Mouse (Mus musculus) lung, embryonic 15.5 days (tissue): ENCODE measurements around the gene Ntsr2. TPM values are rescaled to one million over a fixed set of nuclear protein-coding genes. Genes with fewer than 3 reads are reported as not detected.
A peak's percentile ranks its signal among the peaks of the same experiment; 100 is the strongest.

Source experiments
- ATAC-seq: fragments of 200-750 bp; cut with Nextera tagmentation; 2 replicates; pipeline ENCODE4 v1.8.0; 2017; ENCODE audit warnings: moderate number of reproducible peaks, borderline replicate concordance; ENCODE audit not compliant: low FRiP score, low TSS enrichment; ENCODE audit errors: extremely low read depth
- H3K27ac ChIP-seq: fragments of 300-500 bp; sonication (generic); 2 replicates; pipeline ENCODE4 v1.5.1; 2015; ENCODE audit warnings: moderate library complexity, mild to moderate bottlenecking, inconsistent platforms
- H3K27me3 ChIP-seq: fragments of 300-500 bp; sonication (generic); 2 replicates; pipeline ENCODE4 v1.6.1; 2015; ENCODE audit warnings: inconsistent platforms
- H3K36me3 ChIP-seq: fragments of 300-500 bp; sonication (generic); 2 replicates; pipeline ENCODE4 v1.6.1; 2015; ENCODE audit warnings: inconsistent platforms
- H3K4me1 ChIP-seq: fragments of 300-500 bp; sonication (generic); 2 replicates; pipeline ENCODE4 v1.6.1; 2015; ENCODE audit warnings: inconsistent platforms
- H3K4me2 ChIP-seq: fragments of 300-500 bp; sonication (generic); 2 replicates; pipeline ENCODE4 v1.6.1; 2015; ENCODE audit warnings: inconsistent platforms, mild to moderate bottlenecking, moderate library complexity
- H3K4me3 ChIP-seq: fragments of 300-500 bp; sonication (generic); 2 replicates; pipeline ENCODE4 v1.5.1; 2015; ENCODE audit warnings: mild to moderate bottlenecking, inconsistent platforms
- H3K9ac ChIP-seq: fragments of 300-500 bp; sonication (generic); 2 replicates; pipeline ENCODE4 v1.6.1; 2015; ENCODE audit warnings: inconsistent platforms
- H3K9me3 ChIP-seq: fragments of 300-500 bp; sonication (generic); 2 replicates; pipeline ENCODE4 v1.6.1; 2016; ENCODE audit warnings: inconsistent platforms
- WGBS: fragments of 180-500 bp; shearing (Covaris S2); methylation state at CpG from one replicate; pipeline ENCODE4 v1.1.7; 2015; 5-methylcytosine and 5-hydroxymethylcytosine counted together
- polyA plus RNA-seq: library from polyadenylated mRNA; unstranded; fragments of >200 nt; fragmentation: Nextera tagmentation; extraction: Ambion mirVana; gene quantifications from 2 replicates; pipeline ENCODE4 v1.2.1, GENCODE M21; 2015

Ntsr2 gene
- polyA plus RNA-seq, result not detected in 2 replicates

DNA sequence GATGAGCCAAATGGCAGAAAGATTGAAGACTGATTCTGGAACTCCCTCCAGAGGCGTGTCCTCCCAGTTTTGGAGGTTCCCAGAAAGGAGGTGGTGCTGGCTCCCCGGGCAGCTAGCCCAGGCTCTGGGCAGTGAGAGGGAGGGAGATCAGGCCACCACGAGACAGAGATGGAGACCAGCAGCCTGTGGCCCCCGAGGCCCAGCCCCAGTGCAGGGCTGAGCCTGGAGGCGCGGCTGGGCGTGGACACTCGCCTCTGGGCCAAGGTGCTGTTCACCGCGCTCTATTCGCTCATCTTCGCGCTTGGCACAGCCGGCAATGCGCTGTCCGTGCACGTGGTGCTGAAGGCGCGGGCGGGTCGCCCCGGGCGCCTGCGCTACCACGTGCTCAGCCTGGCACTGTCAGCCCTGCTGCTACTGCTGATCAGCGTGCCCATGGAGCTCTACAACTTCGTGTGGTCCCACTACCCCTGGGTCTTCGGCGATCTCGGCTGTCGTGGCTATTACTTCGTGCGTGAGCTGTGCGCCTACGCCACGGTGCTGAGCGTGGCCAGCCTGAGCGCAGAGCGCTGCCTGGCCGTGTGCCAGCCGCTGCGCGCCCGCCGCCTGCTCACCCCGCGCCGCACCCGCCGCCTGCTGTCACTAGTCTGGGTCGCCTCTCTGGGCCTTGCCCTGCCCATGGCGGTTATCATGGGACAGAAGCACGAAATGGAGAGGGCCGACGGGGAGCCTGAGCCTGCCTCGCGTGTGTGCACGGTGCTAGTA lies at the start of gene Ntsr2:
Ntsr2 (plus strand) TSS at position 51 of the 762 bp plus-strand sequence.
- Histone ChIP-seq H3K27ac (no peak within 1 kb of the TSS), H3K27me3 (peaks cover 41% of the 10 kb centered on the region), H3K4me2 (peak within 1 kb of the TSS; percentile 66), H3K36me3 (no peaks in the 10 kb centered on the region), H3K9me3 (no peaks in the 10 kb centered on the region), H3K4me3 (peak within 1 kb of the TSS; percentile 28), H3K9ac (no peak within 1 kb of the TSS), H3K4me1 (peaks cover 8% of the 10 kb centered on the region)
- 5% methylated on average over 58 of the region's 58 CpGs for WGBS
- ATAC-seq, result peak; percentile 76

DNA sequence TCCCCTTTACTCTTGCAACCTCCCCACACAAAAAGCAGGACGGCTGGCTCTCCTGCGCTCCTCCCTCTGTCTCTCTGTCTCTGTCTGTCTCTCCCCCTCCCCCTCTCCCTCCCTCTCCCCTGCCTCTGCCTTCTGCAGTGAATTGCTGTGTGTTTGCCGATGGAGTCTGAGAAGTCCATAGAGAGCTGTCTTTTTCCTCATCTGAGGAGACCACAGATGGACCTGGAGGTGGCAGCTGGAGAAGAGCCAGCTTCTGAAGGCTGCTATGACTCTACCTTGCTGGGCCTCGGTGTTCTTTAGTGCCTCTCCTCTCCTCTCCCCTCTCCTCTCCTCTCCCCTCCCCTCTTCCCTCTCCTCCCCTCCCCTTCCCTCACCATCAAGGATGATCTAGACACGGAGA lies 47.6 kb upstream of the Ntsr2 start:
- no peak overlapping the region for H3K4me2 ChIP-seq
- WGBS, result 60% methylated on average over 5 of the region's 5 CpGs
- H3K27me3 ChIP-seq, result no peaks in the 10 kb centered on the region
- H3K36me3 ChIP-seq, result no peaks in the 10 kb centered on the region
- no peaks in the 10 kb centered on the region for H3K4me1 ChIP-seq
- no peaks in the 10 kb centered on the region for H3K9me3 ChIP-seq
- no peak overlapping the region for H3K9ac ChIP-seq
- H3K27ac ChIP-seq, result no peak overlapping the region
- ATAC-seq, result no peak
- no peak overlapping the region for H3K4me3 ChIP-seq

DNA sequence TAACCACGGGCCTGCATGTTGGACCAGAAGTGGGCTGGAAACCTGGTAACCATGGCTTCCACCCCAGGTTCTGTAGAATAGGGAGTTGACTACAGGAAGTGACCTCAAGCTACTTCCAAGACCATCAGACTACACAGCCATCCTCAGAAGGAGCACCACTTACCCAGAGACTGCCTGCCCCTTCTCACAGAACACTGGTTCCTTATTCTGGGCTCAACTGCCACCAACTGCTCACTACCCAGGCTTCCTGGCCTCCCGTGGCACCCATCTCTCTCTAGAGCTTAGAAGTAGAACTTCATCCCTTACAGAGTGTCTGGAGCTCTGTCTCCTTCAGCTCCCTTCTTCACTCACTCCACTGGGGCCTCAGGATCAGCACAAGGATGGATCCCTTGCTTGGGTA lies 42.2 kb upstream of the Ntsr2 start, which contains the start of gene Lpin1:
Lpin1 (minus strand) TSS at position 31 of the 400 bp plus-strand sequence.
- Histone ChIP-seq H3K27ac (no peak within 1 kb of the TSS), H3K27me3 (no peaks in the 10 kb centered on the region), H3K4me1 (no peaks in the 10 kb centered on the region), H3K4me3 (no peak within 1 kb of the TSS), H3K9me3 (no peaks in the 10 kb centered on the region), H3K4me2 (no peak within 1 kb of the TSS), H3K9ac (no peak within 1 kb of the TSS), H3K36me3 (no peaks in the 10 kb centered on the region)
- no peak for ATAC-seq
- 62% methylated on average over 2 of the region's 2 CpGs for WGBS

- no peaks in the 10 kb centered on the region for H3K9me3 ChIP-seq
- peaks cover 17% of the 10 kb centered on the region for H3K4me1 ChIP-seq
- H3K27me3 ChIP-seq, result no peaks in the 10 kb centered on the region
- no peak for ATAC-seq
- H3K9ac ChIP-seq, result no peak overlapping the region
- no peaks in the 10 kb centered on the region for H3K36me3 ChIP-seq
- 45% methylated on average over 3 of the region's 3 CpGs for WGBS
- H3K4me3 ChIP-seq, result no peak overlapping the region
- H3K4me2 ChIP-seq, result no peak overlapping the region
- no peak overlapping the region for H3K27ac ChIP-seq
Measured at GRCm38 (mm10) chr12:16614556-16614955, 38.6 kb upstream of the Ntsr2 start.

DNA sequence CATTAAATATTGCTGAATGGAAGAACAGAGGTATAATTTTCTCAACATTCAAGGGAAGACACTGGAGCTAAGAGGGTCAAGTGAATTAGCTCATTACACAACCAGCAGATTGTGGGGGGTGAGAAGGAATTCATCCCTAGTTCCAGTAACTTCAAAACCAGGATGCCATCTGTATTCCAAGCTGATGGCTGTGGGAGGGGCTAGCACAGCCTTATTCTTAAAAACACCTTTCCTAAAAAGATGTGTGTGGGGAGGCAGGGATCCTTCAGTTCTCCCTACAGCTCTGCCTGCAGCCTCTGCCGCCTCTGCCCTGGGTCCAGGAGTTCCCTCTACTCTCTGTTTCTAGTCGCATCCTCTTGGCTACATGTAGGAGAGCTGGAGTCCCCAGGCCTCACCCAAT lies 37.4 kb upstream of the Ntsr2 start:
- Histone ChIP-seq H3K4me1 (peaks cover 20% of the 10 kb centered on the region), H3K36me3 (no peaks in the 10 kb centered on the region), H3K27ac (no peak overlapping the region), H3K27me3 (no peaks in the 10 kb centered on the region), H3K4me3 (no peak overlapping the region), H3K4me2 (no peak overlapping the region), H3K9ac (no peak overlapping the region), H3K9me3 (no peaks in the 10 kb centered on the region)
- ATAC-seq, result no peak
- 74% methylated on average over 2 of the region's 2 CpGs for WGBS

- peak; percentile 91 for ATAC-seq
- Histone ChIP-seq H3K4me3 (no peak overlapping the region), H3K4me2 (no peak overlapping the region), H3K27me3 (no peaks in the 10 kb centered on the region), H3K4me1 (peaks cover 20% of the 10 kb centered on the region), H3K36me3 (no peaks in the 10 kb centered on the region), H3K9me3 (no peaks in the 10 kb centered on the region), H3K27ac (peak overlapping the region; percentile 72), H3K9ac (no peak overlapping the region)
- 10% methylated on average over 12 of the region's 12 CpGs for WGBS
Measured at GRCm38 (mm10) chr12:16618512-16619274, 34.5 kb upstream of the Ntsr2 start.

DNA sequence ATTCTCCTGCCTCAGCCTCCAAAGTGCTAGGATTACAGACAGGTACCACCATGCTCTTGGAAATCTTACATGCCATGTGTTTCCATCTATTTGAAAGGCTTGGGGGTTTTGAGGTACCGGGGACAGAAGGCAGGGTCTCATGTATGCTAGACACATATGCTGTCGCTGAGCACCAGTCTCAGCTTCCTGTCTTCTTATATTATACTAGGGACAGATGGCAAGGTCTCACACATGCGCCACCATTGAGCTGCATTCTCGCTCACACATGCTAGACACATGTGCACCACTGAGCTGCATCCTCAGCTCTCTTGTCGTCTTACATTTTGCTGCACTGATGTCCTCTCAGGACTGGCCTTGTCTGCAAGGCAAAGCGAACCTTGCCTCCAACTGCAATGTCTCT lies 33.7 kb upstream of the Ntsr2 start:
- peak overlapping the region; percentile 72 for H3K27ac ChIP-seq
- 79% methylated on average over 6 of the region's 6 CpGs for WGBS
- no peak for ATAC-seq
- H3K9ac ChIP-seq, result no peak overlapping the region
- H3K27me3 ChIP-seq, result no peaks in the 10 kb centered on the region
- H3K4me2 ChIP-seq, result no peak overlapping the region
- no peak overlapping the region for H3K4me3 ChIP-seq
- no peaks in the 10 kb centered on the region for H3K36me3 ChIP-seq
- H3K9me3 ChIP-seq, result no peaks in the 10 kb centered on the region
- H3K4me1 ChIP-seq, result peaks cover 20% of the 10 kb centered on the region

DNA sequence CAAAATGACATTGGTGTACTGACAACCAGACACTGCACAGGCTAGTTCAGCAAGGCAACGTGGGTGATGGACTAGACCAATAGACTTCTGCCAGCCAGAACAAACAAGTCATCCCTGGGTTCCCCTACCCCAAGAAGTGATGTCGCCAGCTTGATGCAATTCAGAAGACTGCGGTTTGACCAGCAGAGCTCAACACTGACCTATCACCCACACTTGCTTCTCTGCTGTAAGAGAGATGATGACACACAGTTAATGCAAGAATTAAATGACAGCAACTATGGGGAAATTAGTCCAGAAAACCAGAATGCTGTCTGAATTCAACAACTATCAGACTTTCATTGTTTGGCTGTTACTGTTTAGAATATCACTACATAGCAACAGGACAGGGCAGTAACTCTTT lies 33.0 kb upstream of the Ntsr2 start:
- H3K27me3 ChIP-seq, result no peaks in the 10 kb centered on the region
- H3K36me3 ChIP-seq, result no peaks in the 10 kb centered on the region
- peaks cover 20% of the 10 kb centered on the region for H3K4me1 ChIP-seq
- H3K27ac ChIP-seq, result no peak overlapping the region
- 71% methylated on average over 3 of the region's 3 CpGs for WGBS
- H3K4me3 ChIP-seq, result no peak overlapping the region
- ATAC-seq, result no peak
- H3K9me3 ChIP-seq, result no peaks in the 10 kb centered on the region
- H3K4me2 ChIP-seq, result no peak overlapping the region
- H3K9ac ChIP-seq, result no peak overlapping the region

DNA sequence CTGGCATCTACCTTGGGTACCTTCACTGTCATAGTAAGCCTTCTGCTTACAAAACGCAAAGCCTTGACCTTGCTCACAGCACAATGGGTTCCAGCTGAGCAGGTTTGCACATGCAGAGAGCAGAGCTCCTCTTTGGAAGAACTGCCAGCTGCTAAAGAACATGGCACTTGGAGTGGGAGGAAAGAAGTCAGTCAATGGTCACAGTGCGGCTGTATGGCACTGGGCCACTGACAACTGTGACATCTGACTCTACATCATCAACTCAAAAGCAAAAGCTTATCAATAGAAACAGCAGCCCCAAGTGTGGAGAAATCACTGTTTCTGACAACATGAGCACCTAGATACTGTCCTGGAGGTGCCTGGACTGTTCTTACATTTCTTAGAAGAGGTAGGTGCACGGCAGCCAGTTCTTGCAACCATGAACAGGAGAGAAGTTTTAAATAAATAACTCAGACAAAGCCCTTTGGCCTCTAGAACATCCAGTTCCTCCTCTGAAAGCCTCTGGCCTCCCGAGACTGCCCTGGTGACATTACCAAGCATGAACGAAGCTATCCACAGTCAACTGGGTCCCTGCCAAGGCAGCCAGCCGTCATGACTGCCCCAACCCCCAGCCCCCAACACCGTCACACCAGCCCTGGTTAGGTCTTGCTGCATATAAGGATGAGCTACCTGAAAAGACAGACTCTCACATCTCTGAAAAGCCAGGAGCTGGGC lies 22.9 kb upstream of the Ntsr2 start:
- 50% methylated on average over 7 of the region's 7 CpGs for WGBS
- H3K4me3 ChIP-seq, result no peak overlapping the region
- no peaks in the 10 kb centered on the region for H3K27me3 ChIP-seq
- no peaks in the 10 kb centered on the region for H3K4me1 ChIP-seq
- H3K36me3 ChIP-seq, result no peaks in the 10 kb centered on the region
- no peak overlapping the region for H3K27ac ChIP-seq
- no peak overlapping the region for H3K4me2 ChIP-seq
- ATAC-seq, result no peak
- H3K9me3 ChIP-seq, result no peaks in the 10 kb centered on the region
- no peak overlapping the region for H3K9ac ChIP-seq

DNA sequence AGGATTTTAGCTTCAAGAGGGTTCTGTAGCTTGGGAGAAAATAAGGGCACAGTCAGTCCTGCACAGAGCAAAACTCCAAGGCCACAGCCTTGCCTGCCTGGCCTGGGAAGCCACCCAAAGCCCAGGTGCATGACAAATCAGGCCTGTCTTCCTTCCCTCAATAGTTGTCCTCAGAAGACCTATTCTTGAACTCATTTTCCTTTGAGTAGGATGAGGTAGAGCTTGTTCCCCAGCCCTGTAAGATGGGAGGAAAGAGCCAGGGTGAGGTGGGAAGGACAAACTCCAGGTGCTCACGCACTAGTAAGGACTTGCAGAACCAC lies 22.4 kb upstream of the Ntsr2 start:
- no peak overlapping the region for H3K27ac ChIP-seq
- WGBS, result 88% methylated on average over 1 of the region's 1 CpGs

DNA sequence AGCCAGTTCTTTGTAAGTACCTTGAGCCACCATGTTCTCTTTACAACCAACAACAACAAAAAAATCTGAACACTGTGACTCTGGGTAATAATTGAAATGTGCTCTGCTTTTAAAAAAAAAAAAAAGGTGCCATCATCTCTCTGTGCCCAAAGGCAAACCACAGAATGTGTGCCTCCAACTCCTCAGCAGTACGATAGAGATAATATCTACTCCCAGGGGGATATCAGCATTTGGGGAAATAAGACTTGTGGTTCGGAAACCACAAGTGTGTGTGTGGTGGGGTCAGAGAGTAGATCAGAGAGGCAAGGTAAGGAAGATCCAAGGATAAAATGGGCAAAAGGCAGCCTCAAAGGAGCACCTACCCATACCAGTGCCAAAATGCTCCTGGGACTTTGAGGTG lies 21.8 kb upstream of the Ntsr2 start:
- WGBS, result 76% methylated on average over 2 of the region's 2 CpGs
- ATAC-seq, result no peak
- H3K9ac ChIP-seq, result no peak overlapping the region

More for the DNA sequence above, 22.4 kb upstream of the Ntsr2 start:
- Histone ChIP-seq H3K9ac (no peak overlapping the region), H3K4me1 (no peaks in the 10 kb centered on the region), H3K36me3 (no peaks in the 10 kb centered on the region), H3K9me3 (no peaks in the 10 kb centered on the region), H3K4me2 (no peak overlapping the region), H3K4me3 (no peak overlapping the region), H3K27me3 (no peaks in the 10 kb centered on the region)
- ATAC-seq, result no peak

GRCm38 (mm10) chr12:16633235-16633634 lies 19.9 kb upstream of the Ntsr2 start:
- no peak overlapping the region; the same call in 1 of the 2 replicates for H3K27ac ChIP-seq
- no peaks in the 10 kb centered on the region for H3K27me3 ChIP-seq
- H3K36me3 ChIP-seq, result no peaks in the 10 kb centered on the region
- no peaks in the 10 kb centered on the region for H3K9me3 ChIP-seq
- no peak overlapping the region for H3K4me3 ChIP-seq
- peak; percentile 69; the same call in 1 of the 2 replicates for ATAC-seq
- H3K4me1 ChIP-seq, result no peaks in the 10 kb centered on the region
- WGBS, result 60% methylated on average over 6 of the region's 6 CpGs
- no peak overlapping the region for H3K4me2 ChIP-seq
- no peak overlapping the region for H3K9ac ChIP-seq

More for the DNA sequence above, 21.8 kb upstream of the Ntsr2 start:
- Histone ChIP-seq H3K27ac (no peak overlapping the region), H3K4me2 (no peak overlapping the region), H3K27me3 (no peaks in the 10 kb centered on the region), H3K4me3 (no peak overlapping the region), H3K9me3 (no peaks in the 10 kb centered on the region), H3K4me1 (no peaks in the 10 kb centered on the region), H3K36me3 (no peaks in the 10 kb centered on the region)
